Mouse (Mus musculus): ENCODE data around the gene Ascc3.

- no peak for TF ChIP-seq CTCF (IDR thresholded peaks at IDR 0.05)
- no peak for TF ChIP-seq EP300 (IDR thresholded peaks at IDR 0.05)
These were observed 61.1 kb downstream of the Ascc3 start for GRCm38 (mm10) chr10:50653551-50653950.
